Mouse (Mus musculus) liver, embryonic 14.5 days (tissue): ENCODE results near the gene Etv2. TPM values are rescaled to one million over a fixed set of nuclear protein-coding genes. Genes with fewer than 3 reads are reported as not detected.

Source experiments
- ATAC-seq: fragments of 200-750 bp; cut with Nextera tagmentation; 2 replicates; pipeline ENCODE4 v1.8.0; 2017; ENCODE audit warnings: moderate number of reproducible peaks, mild to moderate bottlenecking, moderate library complexity; ENCODE audit not compliant: insufficient read depth
- DNase-seq, 3 experiments: peaks; one replicate each; pipeline ENCODE4 v3.0.0-alpha.2; 2012 to 2013; ENCODE audit warnings: low read depth in 3 of 3, low spot score in 3 of 3
- H3K27ac ChIP-seq: fragments of 300-500 bp; sonication (generic); 2 replicates; pipeline ENCODE4 v1.5.1; 2014; ENCODE audit warnings: moderate library complexity, mild to moderate bottlenecking, control low read depth, inconsistent platforms
- H3K27me3 ChIP-seq: fragments of 300-500 bp; sonication (generic); 2 replicates; pipeline ENCODE4 v1.6.1; 2014; ENCODE audit warnings: mild to moderate bottlenecking, low read length, moderate library complexity; ENCODE audit not compliant: control insufficient read depth, insufficient read depth
- H3K36me3 ChIP-seq: fragments of 300-500 bp; sonication (generic); replicated peaks from 2 replicates; pipeline ENCODE4 v1.6.1; 2014; ENCODE audit warnings: low read depth; ENCODE audit not compliant: control insufficient read depth, insufficient read depth
- H3K4me1 ChIP-seq, 2 experiments: fragments of 200-500 bp in 1 of 2; fragments of 300-500 bp in 1 of 2; sonication (generic) in 1 of 2; replicated peaks; 2 replicates each; pipeline ENCODE4 v1.6.1; 2012 to 2014; ENCODE audit warnings: antibody characterized with exemption in 1 of 2, inconsistent platforms in 1 of 2, low read length in 1 of 2; ENCODE audit not compliant: control insufficient read depth in 2 of 2, insufficient read depth in 2 of 2
- H3K4me2 ChIP-seq: fragments of 300-500 bp; sonication (generic); 2 replicates; pipeline ENCODE4 v1.6.1; 2014; ENCODE audit warnings: low read depth, mild to moderate bottlenecking, control low read depth, moderate library complexity
- H3K4me3 ChIP-seq, 2 experiments: fragments of 200-500 bp in 1 of 2; fragments of 300-500 bp in 1 of 2; sonication (generic) in 1 of 2; 2 replicates each; pipeline ENCODE4 v1.5.1; 2012 to 2014; ENCODE audit warnings: low read depth in 2 of 2, low read length in 2 of 2, mild to moderate bottlenecking in 2 of 2, control low read depth in 1 of 2, inconsistent platforms in 1 of 2, moderate library complexity in 1 of 2; ENCODE audit not compliant: insufficient read depth in 1 of 2
- H3K9ac ChIP-seq: fragments of 300-500 bp; sonication (generic); replicated peaks from 2 replicates; pipeline ENCODE4 v1.6.1; 2014; ENCODE audit warnings: mild to moderate bottlenecking, control low read depth, moderate library complexity
- H3K9me3 ChIP-seq: fragments of 300-500 bp; sonication (generic); 2 replicates; pipeline ENCODE4 v1.6.1; 2016; ENCODE audit warnings: low read length, mixed read lengths; ENCODE audit not compliant: control insufficient read depth
- CTCF ChIP-seq: IDR thresholded peaks from 2 replicates; pipeline ENCODE4 v1.5.1; 2016; ENCODE audit warnings: antibody characterized with exemption, low read depth, control low read depth
- EP300 ChIP-seq: IDR thresholded peaks from 2 replicates; pipeline ENCODE4 v1.6.1; 2016; ENCODE audit warnings: antibody characterized with exemption, low read depth
- WGBS: fragments of 180-500 bp; shearing (Covaris S2); extraction: QIAGEN DNeasy Blood & Tissue Kit; methylation state at CpG from one replicate; pipeline ENCODE4 v1.1.7; 2014; ENCODE audit not compliant: insufficient replicate concordance; 5-methylcytosine and 5-hydroxymethylcytosine counted together
- polyA plus RNA-seq, 2 experiments: library from polyadenylated mRNA; depleted of rRNA in 1 of 2; stranded (reverse) in 1 of 2; unstranded in 1 of 2; fragments of >200 nt; fragmentation: Nextera tagmentation in 1 of 2; extraction: Ambion mirVana in 1 of 2; gene quantifications; 2 replicates each; pipeline versions ENCODE4 v1.2.1 to v1.2.3; 2012 to 2014

The Etv2 gene
- polyA plus RNA-seq, 2 experiments = not detected

- Histone ChIP-seq H3K4me3 (no peak overlapping the region), H3K9ac (no peak overlapping the region), H3K9me3 (no peaks in the 10 kb centered on the region), H3K4me2 (no peak overlapping the region), H3K27me3 (no peaks in the 10 kb centered on the region), H3K4me1 (no peaks in the 10 kb centered on the region), H3K27ac (no peak overlapping the region), H3K36me3 (no peaks in the 10 kb centered on the region)
- DNase-seq (no peak), ATAC-seq (no peak)
- TF ChIP-seq EP300 = no peak
- peak; percentile 86 for TF ChIP-seq CTCF
- WGBS = 9% methylated on average over 8 of the region's 8 CpGs
Observed at GRCm38 (mm10) chr7:30607706-30608309, 27.8 kb downstream of the Etv2 start.

GRCm38 (mm10) chr7:30604944-30605343 is 30.7 kb downstream of the Etv2 start:
- ATAC-seq = no peak
- WGBS = 70% methylated on average over 8 of the region's 8 CpGs

GRCm38 (mm10) chr7:30604424-30604823 is 31.2 kb downstream of the Etv2 start:
- TF ChIP-seq CTCF = no peak
- TF ChIP-seq EP300 = no peak
- Histone ChIP-seq H3K9me3 (no peaks in the 10 kb centered on the region), H3K27me3 (no peaks in the 10 kb centered on the region), H3K9ac (no peak overlapping the region), H3K4me3 (no peak overlapping the region), H3K4me1 (no peaks in the 10 kb centered on the region; a peak in 2 of 4 replicates), H3K27ac (no peak overlapping the region), H3K4me2 (no peak overlapping the region), H3K36me3 (no peaks in the 10 kb centered on the region)
- 46% methylated on average over 8 of the region's 8 CpGs for WGBS
- no peak for ATAC-seq
- DNase-seq = no peak

More at GRCm38 (mm10) chr7:30604944-30605343, 30.7 kb downstream of the Etv2 start:
- H3K9me3 ChIP-seq = no peaks in the 10 kb centered on the region
- no peak overlapping the region for H3K4me3 ChIP-seq
- TF ChIP-seq EP300 (no peak), CTCF (no peak)
- DNase-seq = no peak
- H3K36me3 ChIP-seq = no peaks in the 10 kb centered on the region
- H3K4me2 ChIP-seq = no peak overlapping the region
- H3K27ac ChIP-seq = no peak overlapping the region
- H3K27me3 ChIP-seq = no peaks in the 10 kb centered on the region
- H3K4me1 ChIP-seq = no peaks in the 10 kb centered on the region; a peak in 2 of 4 replicates
- H3K9ac ChIP-seq = no peak overlapping the region

GRCm38 (mm10) chr7:30602583-30602982 is 33.1 kb downstream of the Etv2 start:
- Histone ChIP-seq H3K4me3 (no peak overlapping the region), H3K4me1 (no peaks in the 10 kb centered on the region; a peak in 2 of 4 replicates), H3K4me2 (no peak overlapping the region), H3K27ac (no peak overlapping the region), H3K27me3 (no peaks in the 10 kb centered on the region), H3K9me3 (no peaks in the 10 kb centered on the region), H3K36me3 (no peaks in the 10 kb centered on the region), H3K9ac (no peak overlapping the region)
- WGBS = 66% methylated on average over 3 of the region's 3 CpGs
- DNase-seq = no peak
- no peak for ATAC-seq
- no peak for TF ChIP-seq CTCF
- no peak for TF ChIP-seq EP300

GRCm38 (mm10) chr7:30600651-30601050 is 35.0 kb downstream of the Etv2 start:
- no peak overlapping the region for H3K4me3 ChIP-seq
- peak overlapping the region; percentile 50 for H3K4me2 ChIP-seq
- no peaks in the 10 kb centered on the region; a peak in 2 of 4 replicates for H3K4me1 ChIP-seq
- no peaks in the 10 kb centered on the region for H3K27me3 ChIP-seq
- no peaks in the 10 kb centered on the region for H3K9me3 ChIP-seq
- no peak overlapping the region for H3K9ac ChIP-seq
- ATAC-seq (no peak), DNase-seq (no peak)
- no peak for TF ChIP-seq EP300
- TF ChIP-seq CTCF = no peak
- no peak overlapping the region for H3K27ac ChIP-seq
- H3K36me3 ChIP-seq = no peaks in the 10 kb centered on the region
- WGBS = 59% methylated on average over 7 of the region's 7 CpGs
